In the genomic region with DNA sequence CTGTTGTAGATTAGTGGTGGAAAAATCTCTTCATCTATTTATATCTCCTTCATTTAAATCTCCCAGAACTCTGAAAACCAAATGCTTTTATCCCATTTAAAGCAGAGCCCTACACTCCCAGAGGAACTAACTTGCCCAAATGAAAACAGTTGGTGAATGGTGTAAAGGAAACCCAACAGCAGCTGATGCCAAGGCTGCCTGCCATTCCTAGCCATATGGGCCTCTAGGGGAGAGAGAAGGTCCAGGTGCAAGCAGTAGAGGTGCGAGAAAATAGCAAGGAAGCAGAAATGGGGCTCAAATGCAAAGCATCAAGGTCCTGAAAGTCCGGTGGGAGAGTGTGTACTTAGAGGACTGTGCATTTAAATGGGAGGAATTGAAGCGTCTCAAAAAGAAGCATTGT, we compare ENCODE assay signal across 16 mouse cellular contexts. TPM values are rescaled to one million over a fixed set of nuclear protein-coding genes. Genes with fewer than 3 reads are reported as not detected.
DNase-seq lines count a peak whose midpoint lies in the region; ATAC-seq and TF ChIP-seq lines count a peak whose summit lies in the region.
"Had no signal": no experiment of that assay in that cellular context is flagged by ENCODE, and none has a peak within 500 bp of the region (broad histone marks: within the 10 kb centered on the region; RNA-seq: fewer than 3 reads in every experiment).

No protein-coding gene starts in this region.

- DNase-seq in hindbrain, postnatal 0 days (ENCODE audit: low spot score) = peak; percentile 29
- no peak for DNase-seq in hindbrain, embryonic 11.5 days (ENCODE audit: low spot score)
- DNase-seq in brain, adult 2 months (ENCODE audit: low read depth, low spot score) = peak; percentile 95
- DNase-seq in cerebellum, adult 11-12 months = peak; percentile 85
- DNase-seq in forebrain, postnatal 0 days = peak; percentile 32
- DNase-seq in stomach, postnatal 0 days (ENCODE audit: low spot score) = no peak
- no peak for DNase-seq in neural tube, embryonic 10.5 days (ENCODE audit: extremely low spot score, low spot score)
- DNase-seq: adrenal gland, adult 2 months; gastrocnemius, adult 2 months; lung, postnatal 10 days had no signal

- H3K4me2 ChIP-seq in hindbrain, postnatal 0 days (ENCODE audit: low read depth, low read length) = no peak overlapping the region
- no peak overlapping the region for H3K4me2 ChIP-seq in hindbrain, embryonic 11.5 days (replicated peaks; ENCODE audit: low read depth, low read length)
- H3K4me2 ChIP-seq in forebrain, postnatal 0 days (ENCODE audit: low read depth) = no peak overlapping the region
- no peak overlapping the region for H3K4me2 ChIP-seq in stomach, postnatal 0 days (replicated peaks; ENCODE audit: low read depth)
- no peak overlapping the region for H3K4me2 ChIP-seq in kidney, embryonic 14.5 days (replicated peaks; ENCODE audit: low read depth, low read length)
- H3K4me2 ChIP-seq: heart, embryonic 13.5 days; liver, embryonic 12.5 days had no signal

- TF ChIP-seq EP300 in stomach, postnatal 0 days (optimal IDR thresholded peaks at IDR 0.05) = no peak

- WGBS in hindbrain, postnatal 0 days = 36% methylated on average over 3 of the region's 3 CpGs
- 61% methylated on average over 3 of the region's 3 CpGs for WGBS in hindbrain, embryonic 11.5 days
- 31% methylated on average over 3 of the region's 3 CpGs for WGBS in forebrain, postnatal 0 days
- WGBS in stomach, postnatal 0 days = 59% methylated on average over 3 of the region's 3 CpGs
- 69% methylated on average over 3 of the region's 3 CpGs for WGBS in kidney, embryonic 14.5 days

- no peaks in the 10 kb centered on the region for H3K4me1 ChIP-seq in hindbrain, postnatal 0 days (ENCODE audit: insufficient read depth, low read length)
- no peaks in the 10 kb centered on the region for H3K4me1 ChIP-seq in hindbrain, embryonic 11.5 days (replicated peaks; ENCODE audit: control insufficient read depth, insufficient read depth, low read length)
- no peaks in the 10 kb centered on the region for H3K4me1 ChIP-seq in forebrain, postnatal 0 days (ENCODE audit: insufficient read depth)
- H3K4me1 ChIP-seq in stomach, postnatal 0 days (replicated peaks; ENCODE audit: control insufficient read depth, insufficient read depth) = no peaks in the 10 kb centered on the region
- no peaks in the 10 kb centered on the region for H3K4me1 ChIP-seq in kidney, embryonic 14.5 days (ENCODE audit: control insufficient read depth, insufficient read depth, low read length)
- H3K4me1 ChIP-seq: liver, embryonic 12.5 days had no signal

- H3K36me3 ChIP-seq in hindbrain, postnatal 0 days (ENCODE audit: insufficient read depth, low read length) = no peaks in the 10 kb centered on the region
- no peaks in the 10 kb centered on the region for H3K36me3 ChIP-seq in hindbrain, embryonic 11.5 days (ENCODE audit: control insufficient read depth, insufficient read depth, low read length)
- no peaks in the 10 kb centered on the region for H3K36me3 ChIP-seq in forebrain, postnatal 0 days (ENCODE audit: insufficient read depth)
- no peaks in the 10 kb centered on the region for H3K36me3 ChIP-seq in stomach, postnatal 0 days (ENCODE audit: control insufficient read depth, insufficient read depth, low read length)
- H3K36me3 ChIP-seq in kidney, embryonic 14.5 days (ENCODE audit: control insufficient read depth, insufficient read depth, low read length) = no peaks in the 10 kb centered on the region
- H3K36me3 ChIP-seq: heart, embryonic 13.5 days; liver, embryonic 12.5 days had no signal

- peak; percentile 32; the same call in 1 of the 2 replicates for ATAC-seq in hindbrain, postnatal 0 days
- ATAC-seq in hindbrain, embryonic 11.5 days (ENCODE audit: low FRiP score) = no peak
- peak; percentile 76 for ATAC-seq in forebrain, postnatal 0 days
- ATAC-seq in stomach, postnatal 0 days (ENCODE audit: low FRiP score, low TSS enrichment) = no peak
- ATAC-seq in kidney, embryonic 14.5 days (ENCODE audit: low FRiP score, low TSS enrichment) = no peak
- ATAC-seq: liver, embryonic 12.5 days; Patski had no signal

- H3K27ac ChIP-seq in hindbrain, postnatal 0 days = no peak overlapping the region
- no peak overlapping the region for H3K27ac ChIP-seq in hindbrain, embryonic 11.5 days (ENCODE audit: low read depth, low read length)
- H3K27ac ChIP-seq in forebrain, postnatal 0 days (ENCODE audit: low read depth, low read length) = no peak overlapping the region
- no peak overlapping the region for H3K27ac ChIP-seq in stomach, postnatal 0 days (replicated peaks)
- no peak overlapping the region for H3K27ac ChIP-seq in kidney, embryonic 14.5 days (ENCODE audit: low read depth, low read length)
- H3K27ac ChIP-seq: gastrocnemius, adult 2 months; heart, embryonic 13.5 days; kidney, postnatal 0 days; liver, embryonic 12.5 days had no signal

- no peak overlapping the region for H3K4me3 ChIP-seq in hindbrain, postnatal 0 days (ENCODE audit: low read length)
- no peak overlapping the region for H3K4me3 ChIP-seq in hindbrain, embryonic 11.5 days (ENCODE audit: low read depth, low read length)
- H3K4me3 ChIP-seq in forebrain, postnatal 0 days (ENCODE audit: low read depth, low read length) = no peak overlapping the region
- no peak overlapping the region for H3K4me3 ChIP-seq in stomach, postnatal 0 days (ENCODE audit: low read depth, low read length)
- no peak overlapping the region for H3K4me3 ChIP-seq in kidney, embryonic 14.5 days (ENCODE audit: low read length)
- H3K4me3 ChIP-seq: gastrocnemius, adult 2 months; heart, embryonic 13.5 days; liver, embryonic 12.5 days had no signal

- no peaks in the 10 kb centered on the region for H3K9me3 ChIP-seq in hindbrain, postnatal 0 days (ENCODE audit: low read length)
- no peaks in the 10 kb centered on the region for H3K9me3 ChIP-seq in hindbrain, embryonic 11.5 days (ENCODE audit: control insufficient read depth, low read length)
- H3K9me3 ChIP-seq in forebrain, postnatal 0 days (ENCODE audit: low read length) = no peaks in the 10 kb centered on the region
- no peaks in the 10 kb centered on the region for H3K9me3 ChIP-seq in stomach, postnatal 0 days (ENCODE audit: control insufficient read depth, low read length)
- no peaks in the 10 kb centered on the region for H3K9me3 ChIP-seq in kidney, embryonic 14.5 days (ENCODE audit: control insufficient read depth, low read length)
- H3K9me3 ChIP-seq: heart, embryonic 13.5 days; liver, embryonic 12.5 days had no signal

- TF ChIP-seq CTCF in hindbrain, postnatal 0 days (IDR thresholded peaks at IDR 0.05; ENCODE audit: low read depth) = no peak
- no peak for TF ChIP-seq CTCF in forebrain, postnatal 0 days (IDR thresholded peaks at IDR 0.05; ENCODE audit: low read depth)
- no peak for TF ChIP-seq CTCF in stomach, postnatal 0 days (IDR thresholded peaks at IDR 0.05; ENCODE audit: low read depth)

- no peaks in the 10 kb centered on the region for H3K27me3 ChIP-seq in hindbrain, postnatal 0 days (ENCODE audit: insufficient read depth, low read length)
- H3K27me3 ChIP-seq in hindbrain, embryonic 11.5 days (ENCODE audit: control insufficient read depth, insufficient read depth, low read length) = no peaks in the 10 kb centered on the region
- H3K27me3 ChIP-seq in forebrain, postnatal 0 days (ENCODE audit: insufficient read depth, low read length) = no peaks in the 10 kb centered on the region
- H3K27me3 ChIP-seq in stomach, postnatal 0 days (ENCODE audit: control insufficient read depth, insufficient read depth, low read length) = no peaks in the 10 kb centered on the region
- no peaks in the 10 kb centered on the region for H3K27me3 ChIP-seq in kidney, embryonic 14.5 days (ENCODE audit: control insufficient read depth, insufficient read depth, low read length)
- H3K27me3 ChIP-seq: CH12.LX; heart, embryonic 13.5 days; liver, embryonic 12.5 days; Patski had no signal

- no peak overlapping the region for H3K9ac ChIP-seq in hindbrain, postnatal 0 days (replicated peaks; ENCODE audit: low read length)
- no peak overlapping the region for H3K9ac ChIP-seq in hindbrain, embryonic 11.5 days (ENCODE audit: low read depth, low read length)
- no peak overlapping the region for H3K9ac ChIP-seq in forebrain, postnatal 0 days
- no peak overlapping the region for H3K9ac ChIP-seq in stomach, postnatal 0 days (ENCODE audit: low read length)
- no peak overlapping the region for H3K9ac ChIP-seq in kidney, embryonic 14.5 days (ENCODE audit: low read depth, low read length)
- H3K9ac ChIP-seq: heart, embryonic 13.5 days; liver, embryonic 12.5 days had no signal

RNA-seq across cellular contexts. Expression of a gene that starts 44.2 kb away (rescaled TPM):
- 1.4 and 2.6 TPM in 2 replicates for total RNA-seq in hindbrain, postnatal 0 days (2014; rRNA removed)
- polyA plus RNA-seq in hindbrain, postnatal 0 days (2015; fragmentation: Nextera tagmentation; extraction: Ambion mirVana) = 0.89 and 1.2 TPM in 2 replicates
- polyA plus RNA-seq in hindbrain, embryonic 11.5 days (2014; fragmentation: Nextera tagmentation; extraction: Ambion mirVana) = 0.57 and 1.5 TPM in 2 replicates
- 3.0 and 3.4 TPM in 2 replicates for total RNA-seq in forebrain, postnatal 0 days (2014; rRNA removed)
- 0.74 and 0.96 TPM in 2 replicates for polyA plus RNA-seq in forebrain, postnatal 0 days (2015; fragmentation: Nextera tagmentation; extraction: Ambion mirVana)
- polyA plus RNA-seq in stomach, postnatal 0 days (2015; fragmentation: Nextera tagmentation; extraction: Ambion mirVana) = 0.05 and 0.16 TPM in 2 replicates
- 0.40 and 0.70 TPM in 2 replicates for polyA plus RNA-seq in kidney, embryonic 14.5 days (2014; fragmentation: Nextera tagmentation; extraction: Ambion mirVana)
- total RNA-seq: CH12.LX had no signal
- polyA plus RNA-seq: Patski had no signal

Comparison
In these comparisons a context has a peak if more than half of its experiments do, and no peak if none do; other contexts are left out.
1. ATAC-seq: peak in hindbrain, postnatal 0 days (single experiment) and forebrain, postnatal 0 days (single experiment); none in hindbrain, embryonic 11.5 days (single experiment), stomach, postnatal 0 days (single experiment) and kidney, embryonic 14.5 days (single experiment).
2. DNase-seq: peak in hindbrain, postnatal 0 days (single experiment), brain, adult 2 months (single experiment), cerebellum, adult 11-12 months (single experiment) and forebrain, postnatal 0 days (single experiment); none in hindbrain, embryonic 11.5 days (single experiment), stomach, postnatal 0 days (single experiment) and neural tube, embryonic 10.5 days (single experiment).